Mouse (Mus musculus): ENCODE measurements around the gene Cib4. TPM values are rescaled to one million over a fixed set of nuclear protein-coding genes. Genes with fewer than 3 reads are reported as not detected.

Gene Cib4
- polyA plus RNA-seq, 1 experiment from 2014 or later, result not detected

- peak within 1 kb of the TSS; percentile 96 for H3K4me2 ChIP-seq
- ATAC-seq (replicated peaks), result peak; percentile 73
- no peaks in the 10 kb centered on the region for H3K9me3 ChIP-seq
- H3K36me3 ChIP-seq (replicated peaks), result no peaks in the 10 kb centered on the region
- H3K9ac ChIP-seq, result peak within 1 kb of the TSS; percentile 78
- peak within 1 kb of the TSS; percentile 63 for H3K4me3 ChIP-seq
- WGBS, result 0% methylated on average over 17 of the region's 54 CpGs
- peak within 1 kb of the TSS; percentile 85 for H3K27ac ChIP-seq
- peaks cover 25% of the 10 kb centered on the region for H3K4me1 ChIP-seq
- peaks cover 25% of the 10 kb centered on the region; the same call in 1 of the 2 replicates for H3K27me3 ChIP-seq (replicated peaks)
Observed at GRCm38 (mm10) chr5:30587681-30588300, 42.2 kb upstream of the Cib4 start, which contains the start of gene Kcnk3. Kcnk3 (plus strand) TSS chr5:30588170.

GRCm38 (mm10) chr5:30587101-30587500, 41.5 kb upstream of the Cib4 start:
- Histone ChIP-seq H3K9me3 (no peaks in the 10 kb centered on the region), H3K27me3 (replicated peaks) (peaks cover 25% of the 10 kb centered on the region; the same call in 1 of the 2 replicates), H3K9ac (no peak overlapping the region), H3K27ac (no peak overlapping the region), H3K4me2 (peak overlapping the region; percentile 96), H3K4me1 (peaks cover 25% of the 10 kb centered on the region), H3K4me3 (peak overlapping the region; percentile 63), H3K36me3 (replicated peaks) (no peaks in the 10 kb centered on the region)
- 31% methylated on average over 2 of the region's 2 CpGs for WGBS
- peak; percentile 22; the same call in 1 of the 2 replicates for ATAC-seq (replicated peaks)

- H3K4me1 ChIP-seq, result peaks cover 25% of the 10 kb centered on the region
- ATAC-seq (replicated peaks), result no peak
- no peak overlapping the region for H3K4me3 ChIP-seq
- H3K9me3 ChIP-seq, result no peaks in the 10 kb centered on the region
- WGBS, result 74% methylated on average over 3 of the region's 3 CpGs
- peaks cover 25% of the 10 kb centered on the region; the same call in 1 of the 2 replicates for H3K27me3 ChIP-seq (replicated peaks)
- H3K9ac ChIP-seq, result no peak overlapping the region
- H3K27ac ChIP-seq, result no peak overlapping the region
- no peaks in the 10 kb centered on the region for H3K36me3 ChIP-seq (replicated peaks)
- H3K4me2 ChIP-seq, result no peak overlapping the region
Observed at GRCm38 (mm10) chr5:30586616-30587015, 41.0 kb upstream of the Cib4 start.

- no peak for ATAC-seq (replicated peaks)
- Histone ChIP-seq H3K27ac (no peak overlapping the region), H3K4me2 (no peak overlapping the region), H3K4me1 (no peaks in the 10 kb centered on the region), H3K9me3 (no peaks in the 10 kb centered on the region), H3K4me3 (no peak overlapping the region), H3K9ac (no peak overlapping the region), H3K36me3 (replicated peaks) (no peaks in the 10 kb centered on the region), H3K27me3 (replicated peaks) (peaks cover 16% of the 10 kb centered on the region; the same call in 1 of the 2 replicates)
- WGBS, result 84% methylated on average over 5 of the region's 5 CpGs
Observed at GRCm38 (mm10) chr5:30582017-30582416, 36.4 kb upstream of the Cib4 start.

- WGBS, result 43% methylated on average over 6 of the region's 6 CpGs
- ATAC-seq (replicated peaks), result no peak
- Histone ChIP-seq H3K4me3 (no peak overlapping the region), H3K36me3 (replicated peaks) (no peaks in the 10 kb centered on the region), H3K9ac (no peak overlapping the region), H3K27ac (no peak overlapping the region), H3K27me3 (replicated peaks) (peaks cover 11% of the 10 kb centered on the region; the same call in 1 of the 2 replicates), H3K9me3 (no peaks in the 10 kb centered on the region), H3K4me1 (no peaks in the 10 kb centered on the region), H3K4me2 (no peak overlapping the region)
Observed at GRCm38 (mm10) chr5:30580725-30581124, 35.1 kb upstream of the Cib4 start.

GRCm38 (mm10) chr5:30578445-30579080, 32.9 kb upstream of the Cib4 start:
- no peaks in the 10 kb centered on the region for H3K9me3 ChIP-seq
- no peak for ATAC-seq (replicated peaks)
- H3K27me3 ChIP-seq (replicated peaks), result no peaks in the 10 kb centered on the region
- H3K4me3 ChIP-seq, result no peak overlapping the region
- H3K9ac ChIP-seq, result no peak overlapping the region
- WGBS, result 80% methylated on average over 6 of the region's 6 CpGs
- no peaks in the 10 kb centered on the region for H3K4me1 ChIP-seq
- no peak overlapping the region for H3K27ac ChIP-seq
- H3K4me2 ChIP-seq, result no peak overlapping the region
- no peaks in the 10 kb centered on the region for H3K36me3 ChIP-seq (replicated peaks)

GRCm38 (mm10) chr5:30577654-30578310, 32.1 kb upstream of the Cib4 start:
- Histone ChIP-seq H3K4me3 (no peak overlapping the region), H3K9ac (no peak overlapping the region), H3K27me3 (replicated peaks) (no peaks in the 10 kb centered on the region), H3K4me1 (no peaks in the 10 kb centered on the region), H3K4me2 (no peak overlapping the region), H3K36me3 (replicated peaks) (no peaks in the 10 kb centered on the region), H3K27ac (no peak overlapping the region), H3K9me3 (no peaks in the 10 kb centered on the region)
- no peak for ATAC-seq (replicated peaks)
- 82% methylated on average over 12 of the region's 12 CpGs for WGBS

GRCm38 (mm10) chr5:30577251-30577650, 31.6 kb upstream of the Cib4 start:
- Histone ChIP-seq H3K27me3 (replicated peaks) (no peaks in the 10 kb centered on the region), H3K4me2 (no peak overlapping the region), H3K4me1 (no peaks in the 10 kb centered on the region), H3K27ac (no peak overlapping the region), H3K9me3 (no peaks in the 10 kb centered on the region), H3K9ac (no peak overlapping the region), H3K4me3 (no peak overlapping the region), H3K36me3 (replicated peaks) (no peaks in the 10 kb centered on the region)
- no peak for ATAC-seq (replicated peaks)
- WGBS, result 73% methylated on average over 9 of the region's 9 CpGs

- Histone ChIP-seq H3K4me2 (no peak overlapping the region), H3K4me3 (no peak overlapping the region), H3K9me3 (no peaks in the 10 kb centered on the region), H3K4me1 (no peaks in the 10 kb centered on the region), H3K27me3 (replicated peaks) (no peaks in the 10 kb centered on the region), H3K27ac (no peak overlapping the region), H3K36me3 (replicated peaks) (no peaks in the 10 kb centered on the region), H3K9ac (no peak overlapping the region)
- ATAC-seq (replicated peaks), result no peak
- WGBS, result 78% methylated on average over 7 of the region's 7 CpGs
Observed at GRCm38 (mm10) chr5:30576233-30576632, 30.6 kb upstream of the Cib4 start.

GRCm38 (mm10) chr5:30574367-30574766, 28.7 kb upstream of the Cib4 start:
- 91% methylated on average over 8 of the region's 8 CpGs for WGBS
- Histone ChIP-seq H3K27ac (no peak overlapping the region), H3K9me3 (no peaks in the 10 kb centered on the region), H3K4me2 (no peak overlapping the region), H3K4me1 (no peaks in the 10 kb centered on the region), H3K9ac (no peak overlapping the region), H3K27me3 (replicated peaks) (no peaks in the 10 kb centered on the region), H3K36me3 (replicated peaks) (no peaks in the 10 kb centered on the region), H3K4me3 (no peak overlapping the region)
- no peak for ATAC-seq (replicated peaks)

- H3K4me2 ChIP-seq, result no peak overlapping the region
- no peaks in the 10 kb centered on the region for H3K9me3 ChIP-seq
- no peak for ATAC-seq (replicated peaks)
- 83% methylated on average over 5 of the region's 5 CpGs for WGBS
- H3K4me1 ChIP-seq, result no peaks in the 10 kb centered on the region
- H3K9ac ChIP-seq, result no peak overlapping the region
- H3K27me3 ChIP-seq (replicated peaks), result no peaks in the 10 kb centered on the region
- H3K4me3 ChIP-seq, result no peak overlapping the region
- H3K27ac ChIP-seq, result no peak overlapping the region
- H3K36me3 ChIP-seq (replicated peaks), result no peaks in the 10 kb centered on the region
Observed at GRCm38 (mm10) chr5:30571820-30572219, 26.2 kb upstream of the Cib4 start.

GRCm38 (mm10) chr5:30568479-30568878, 22.8 kb upstream of the Cib4 start:
- H3K4me1 ChIP-seq, result no peaks in the 10 kb centered on the region
- H3K27me3 ChIP-seq (replicated peaks), result no peaks in the 10 kb centered on the region
- H3K27ac ChIP-seq, result no peak overlapping the region
- H3K4me3 ChIP-seq, result no peak overlapping the region
- H3K9ac ChIP-seq, result no peak overlapping the region
- 85% methylated on average over 1 of the region's 1 CpGs for WGBS
- H3K36me3 ChIP-seq (replicated peaks), result no peaks in the 10 kb centered on the region
- no peaks in the 10 kb centered on the region for H3K9me3 ChIP-seq
- ATAC-seq (replicated peaks), result no peak
- no peak overlapping the region for H3K4me2 ChIP-seq
